Mouse (Mus musculus): ENCODE data around the gene Psmb8.
A peak's percentile ranks its signal among the peaks of the same experiment; 100 is the strongest.

Psmb8 gene

DNA sequence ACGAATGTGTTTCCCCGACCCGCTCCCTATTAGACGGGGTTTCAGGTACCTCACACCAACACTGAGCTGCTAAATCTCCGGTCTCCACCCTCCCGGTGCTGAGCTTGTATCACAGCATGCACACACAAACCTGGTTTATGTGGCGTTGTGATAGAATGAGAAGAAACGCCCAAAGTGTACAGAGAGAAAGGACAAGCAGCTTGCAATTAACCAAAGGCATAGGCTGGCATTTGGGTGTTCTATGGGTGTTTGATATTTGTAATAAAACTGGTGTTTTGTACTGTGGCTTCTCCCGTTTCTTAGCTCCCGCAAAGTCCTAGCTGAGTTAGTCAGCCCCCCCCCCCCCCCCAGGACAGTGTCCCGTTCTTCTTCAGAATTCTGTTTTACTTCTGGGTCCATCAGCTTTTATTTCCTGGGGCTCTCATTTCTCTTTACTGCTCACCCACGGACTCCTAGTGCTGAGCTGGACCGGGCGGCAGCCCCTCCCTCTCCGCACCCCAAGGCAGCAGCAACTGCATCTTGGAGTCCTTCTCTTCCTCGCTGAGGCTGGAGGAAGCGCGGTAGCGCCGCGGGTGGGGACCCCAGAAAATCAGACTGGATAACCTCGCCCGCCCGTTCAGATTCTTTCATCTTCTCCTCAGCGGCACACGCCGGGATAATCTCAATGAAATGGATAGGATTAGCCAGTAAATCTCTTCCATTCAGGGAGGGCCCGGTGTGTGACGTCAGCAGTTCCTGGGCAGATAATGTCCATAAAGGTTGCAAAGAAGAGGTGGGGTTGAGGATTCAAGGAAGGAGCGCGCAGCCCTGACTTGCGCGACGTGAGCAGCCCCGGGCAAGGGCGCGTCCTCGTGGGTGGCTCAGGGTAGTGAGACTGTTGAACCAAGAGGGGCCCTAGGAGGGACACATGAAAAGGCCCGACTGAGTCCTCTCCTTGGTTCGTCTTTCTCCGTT, at the start of gene Psmb8:
Gene Psmb8, plus strand, starts transcription at position 781 of the 954 bp plus-strand sequence.
- peak; percentile 69 for DNase-seq

DNA sequence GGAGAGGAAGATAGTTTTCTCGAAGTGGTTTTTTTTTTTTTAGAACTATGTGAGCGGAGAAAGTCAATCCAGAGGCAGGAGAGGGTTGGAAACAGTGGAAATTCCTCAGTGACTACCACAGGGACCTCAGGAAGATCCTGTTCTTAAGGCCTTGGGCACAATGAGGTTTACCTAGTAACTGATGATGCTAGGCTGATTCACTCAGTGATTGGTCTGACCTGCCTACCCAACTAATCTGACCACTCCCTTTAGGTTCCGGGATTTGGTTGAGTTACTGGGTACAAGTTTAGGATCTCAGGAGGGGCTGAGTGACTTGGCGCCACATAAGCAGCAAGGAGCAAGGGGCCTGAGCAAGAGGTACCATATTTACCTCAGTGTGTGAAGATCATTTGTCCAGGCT, 44.6 kb upstream of the Psmb8 start, which contains the start of gene H2-DMb1:
Gene H2-DMb1, plus strand, starts transcription at position 150 of the 400 bp plus-strand sequence.
- no peak for DNase-seq

DNA sequence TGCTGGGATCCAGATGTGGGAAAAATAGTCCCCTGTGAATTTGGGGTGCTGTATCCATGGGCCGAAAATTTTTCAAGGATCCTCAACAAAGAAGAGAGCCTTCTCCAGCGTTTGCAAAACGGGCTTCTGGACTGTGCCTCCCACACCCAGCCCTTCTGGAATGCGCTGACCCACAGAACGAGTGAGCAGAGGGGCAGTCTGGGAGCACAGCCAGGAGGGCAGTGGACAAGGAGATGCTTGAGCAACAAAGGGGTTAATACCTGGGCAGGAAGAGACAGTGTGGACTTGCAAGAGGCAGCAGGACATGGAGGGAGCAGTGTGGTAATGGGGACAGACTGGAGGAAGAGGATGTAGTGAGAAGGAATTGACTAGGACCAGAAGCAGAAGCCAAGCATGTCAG, 42.0 kb upstream of the Psmb8 start:
- no peak for DNase-seq

DNA sequence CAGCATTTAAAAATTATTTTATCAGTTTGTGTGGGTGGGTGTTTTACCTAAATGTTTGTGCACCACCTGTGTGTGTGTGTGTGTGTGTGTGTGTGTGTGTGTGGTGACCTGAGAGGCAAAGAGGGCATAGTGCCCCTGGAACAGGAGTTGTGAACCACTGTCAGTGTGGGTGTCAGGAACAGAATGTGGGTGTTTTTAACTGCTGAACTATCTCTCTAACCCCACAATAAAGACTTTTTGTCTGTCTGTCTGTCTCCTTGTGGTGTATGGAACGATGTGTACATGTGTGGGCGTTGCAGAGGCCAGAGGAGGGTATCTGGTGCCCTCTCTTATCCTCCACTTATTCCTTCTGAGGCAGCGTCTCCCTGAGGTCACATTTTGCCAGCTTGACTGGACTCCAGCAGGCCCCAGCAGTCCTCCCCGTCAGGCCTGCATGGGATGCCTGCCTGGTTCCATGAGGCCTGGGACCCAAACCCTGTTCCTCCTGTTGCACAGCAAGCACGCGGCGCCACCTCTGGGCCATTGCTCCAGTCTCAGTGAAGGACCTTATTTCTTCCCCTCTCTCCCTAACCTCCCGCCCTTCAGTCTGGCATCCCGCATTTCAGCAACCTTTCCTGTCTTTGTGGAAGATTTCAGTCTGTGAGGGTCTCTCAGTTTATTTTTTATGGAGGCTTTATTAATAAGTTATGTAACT, 33.2 kb upstream of the Psmb8 start:
- no peak for DNase-seq

DNA sequence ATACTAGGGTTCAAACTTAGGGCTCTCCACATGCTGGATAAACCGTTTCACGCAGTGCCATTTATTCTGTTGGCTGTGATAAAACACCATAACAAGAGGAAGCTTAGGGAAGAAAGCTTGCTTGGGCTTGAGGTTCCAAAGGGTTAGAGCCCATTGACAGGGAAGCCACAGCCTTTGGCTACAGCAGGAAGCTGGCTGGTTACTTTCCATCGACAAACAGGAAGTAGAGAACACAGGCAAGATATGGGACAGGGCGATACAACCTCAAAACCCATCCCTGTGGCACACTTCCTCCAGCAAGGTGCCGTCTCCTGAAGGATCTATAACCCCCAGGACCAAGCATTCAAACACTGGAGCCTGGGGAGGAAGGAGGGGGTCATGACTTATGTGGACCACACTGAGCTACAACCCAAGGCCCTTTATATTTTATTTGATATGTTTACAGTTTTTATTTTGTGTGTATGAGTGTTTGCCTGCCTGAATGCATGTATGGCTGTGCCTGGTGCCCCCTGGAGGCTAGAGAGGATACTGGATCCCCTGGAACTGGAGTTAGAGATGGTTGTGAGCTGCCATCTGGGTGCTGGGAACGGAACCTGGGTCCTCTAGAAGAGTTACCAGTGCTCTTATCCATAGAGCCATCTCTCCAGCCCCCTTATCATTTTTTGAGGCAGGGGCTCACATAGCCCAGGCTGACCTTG, 32.3 kb upstream of the Psmb8 start:
- no peak for DNase-seq

DNA sequence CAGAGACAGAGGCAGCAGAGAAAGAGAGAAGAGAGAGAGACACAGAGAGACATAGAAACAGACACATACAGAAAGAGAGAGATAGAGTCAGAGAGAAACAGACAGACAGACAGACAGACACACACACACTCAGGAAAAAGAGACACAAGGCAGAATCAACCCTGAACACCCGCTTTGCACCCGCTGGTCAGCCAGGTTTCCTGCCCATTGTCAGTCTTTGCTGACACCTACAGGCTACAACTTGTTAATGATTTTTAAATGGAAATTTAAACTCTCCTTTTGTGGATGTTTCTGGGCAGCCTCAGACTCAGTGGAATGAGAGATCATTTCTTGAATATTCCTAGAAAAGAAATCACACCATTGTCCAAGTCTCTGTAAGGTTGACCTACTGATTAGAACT, 28.2 kb upstream of the Psmb8 start:
- peak; percentile 9 for DNase-seq

DNA sequence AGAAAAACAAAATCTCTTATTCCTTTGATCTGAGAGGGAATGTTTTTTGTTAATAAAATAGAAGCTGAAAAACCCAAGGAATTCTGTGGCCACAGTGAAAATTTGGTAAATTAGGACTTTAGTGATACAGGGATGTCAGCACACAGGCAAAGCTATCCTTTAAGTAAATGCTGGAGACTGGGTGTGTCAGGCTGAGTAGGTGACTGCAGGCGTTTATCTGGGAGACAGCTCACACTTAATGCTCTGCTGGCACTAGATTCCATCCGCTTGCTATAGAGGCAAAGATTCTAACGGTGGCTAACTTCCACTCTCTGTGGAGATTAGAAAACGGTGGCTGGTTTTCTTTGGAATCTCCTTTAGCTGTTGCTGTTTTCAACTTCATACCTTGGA, 27.0 kb upstream of the Psmb8 start:
- DNase-seq: no peak

DNA sequence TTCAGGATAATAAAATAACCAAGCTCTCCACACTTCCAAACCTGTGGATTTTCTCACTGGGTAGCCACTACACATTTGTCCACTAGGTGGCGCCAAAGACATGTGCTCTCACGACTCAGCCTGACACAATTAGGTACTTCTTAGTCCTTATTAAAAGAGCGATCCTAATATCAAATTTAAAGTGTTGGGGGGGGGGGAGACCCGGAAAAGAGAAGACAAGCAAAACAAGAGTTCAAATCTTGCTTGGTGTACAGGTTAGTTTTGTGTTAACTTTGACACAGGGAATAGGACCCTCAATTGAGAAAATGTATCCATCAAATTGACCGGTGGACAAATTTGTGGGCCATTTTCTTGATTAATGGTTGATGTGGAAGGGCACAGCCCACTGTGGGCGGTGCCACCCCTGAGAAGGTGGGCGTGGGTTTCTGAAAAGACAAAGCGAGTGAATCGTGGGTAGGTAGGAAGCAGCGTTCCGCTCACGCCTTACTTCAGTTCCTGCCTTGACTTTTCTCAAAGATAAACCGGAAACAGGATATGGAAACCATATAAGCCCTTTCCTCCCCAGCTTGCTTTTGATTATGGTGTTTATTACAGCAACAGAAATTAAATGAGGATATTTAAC, 26.5 kb upstream of the Psmb8 start:
- peak; percentile 69 for DNase-seq

DNA sequence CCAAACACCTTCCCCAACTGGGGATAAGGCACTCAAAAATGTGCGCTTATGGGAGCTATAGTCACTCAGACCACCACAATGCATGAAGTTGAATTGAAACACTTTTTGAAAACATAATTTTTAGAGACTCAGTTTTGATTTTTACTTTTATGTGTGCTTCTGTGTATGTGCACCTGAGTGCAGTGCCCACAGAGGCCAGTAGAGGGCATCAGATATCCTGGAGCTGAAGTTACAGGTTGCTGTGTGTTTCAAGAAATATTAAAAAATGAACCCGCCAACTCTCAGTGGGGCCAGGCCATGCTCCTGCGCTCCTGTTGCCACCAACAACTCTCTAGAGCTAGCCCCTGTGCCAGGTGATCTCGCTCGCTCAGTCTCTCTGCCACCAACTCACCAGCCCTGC, 25.0 kb upstream of the Psmb8 start:
- DNase-seq: no peak

DNA sequence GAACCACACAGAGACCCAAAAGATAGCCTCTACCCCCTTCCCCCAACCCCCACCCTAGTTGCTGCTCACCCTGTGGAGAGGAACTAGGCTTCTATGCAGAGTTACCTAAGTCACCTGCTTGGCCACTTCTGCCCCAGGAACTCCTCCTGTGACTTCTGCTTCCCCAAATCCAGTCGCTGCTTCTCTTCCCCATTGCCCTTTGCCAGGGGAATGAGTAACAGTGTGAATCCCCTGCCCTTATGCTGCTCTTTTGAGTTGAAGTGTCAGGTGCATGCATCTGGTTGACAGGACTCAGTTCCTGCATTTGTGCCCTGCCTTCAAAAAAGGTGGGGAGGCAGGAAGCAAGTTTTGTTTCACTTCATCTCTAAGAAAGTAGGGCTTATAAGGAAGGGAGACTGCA, 23.4 kb upstream of the Psmb8 start:
- DNase-seq: no peak

DNA sequence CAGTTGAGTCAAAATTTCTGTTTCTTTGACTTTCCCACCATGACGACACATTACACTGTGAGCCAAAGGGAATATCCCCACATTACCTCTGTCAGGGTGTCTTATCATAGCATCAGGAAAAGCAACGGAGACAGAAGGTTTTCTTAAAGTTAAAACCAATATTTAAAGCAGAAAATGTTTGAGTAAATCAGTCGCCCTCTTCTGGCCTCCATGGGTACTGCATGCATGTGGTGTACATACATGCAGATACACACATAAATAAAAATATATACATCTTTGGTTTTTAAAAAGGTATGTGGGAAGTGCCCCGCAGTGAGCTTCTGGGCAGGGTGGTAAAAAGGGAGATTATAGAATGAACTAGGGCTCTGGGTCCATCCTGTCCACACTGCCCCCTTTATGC, 20.3 kb upstream of the Psmb8 start:
- DNase-seq: no peak

DNA sequence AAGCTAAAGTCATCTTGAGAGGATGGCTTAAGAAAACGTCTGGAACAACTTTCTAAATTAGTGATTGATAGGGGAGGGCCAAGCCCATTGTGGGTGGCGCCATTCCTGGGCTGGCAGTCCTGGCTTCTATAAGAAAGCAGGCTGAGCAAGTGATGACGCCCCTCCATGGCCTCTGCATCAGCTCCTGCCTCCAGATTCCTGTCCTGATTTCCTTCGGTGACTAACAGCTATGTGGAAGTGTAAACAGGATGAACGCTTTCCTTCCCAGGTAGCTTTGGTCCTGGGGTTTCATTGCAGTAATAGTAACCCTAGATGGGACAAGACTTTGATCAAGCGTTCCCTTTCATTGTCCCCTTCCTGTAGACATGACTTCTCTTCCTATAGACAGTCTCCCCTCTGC, 18.5 kb upstream of the Psmb8 start:
- DNase-seq: no peak

DNA sequence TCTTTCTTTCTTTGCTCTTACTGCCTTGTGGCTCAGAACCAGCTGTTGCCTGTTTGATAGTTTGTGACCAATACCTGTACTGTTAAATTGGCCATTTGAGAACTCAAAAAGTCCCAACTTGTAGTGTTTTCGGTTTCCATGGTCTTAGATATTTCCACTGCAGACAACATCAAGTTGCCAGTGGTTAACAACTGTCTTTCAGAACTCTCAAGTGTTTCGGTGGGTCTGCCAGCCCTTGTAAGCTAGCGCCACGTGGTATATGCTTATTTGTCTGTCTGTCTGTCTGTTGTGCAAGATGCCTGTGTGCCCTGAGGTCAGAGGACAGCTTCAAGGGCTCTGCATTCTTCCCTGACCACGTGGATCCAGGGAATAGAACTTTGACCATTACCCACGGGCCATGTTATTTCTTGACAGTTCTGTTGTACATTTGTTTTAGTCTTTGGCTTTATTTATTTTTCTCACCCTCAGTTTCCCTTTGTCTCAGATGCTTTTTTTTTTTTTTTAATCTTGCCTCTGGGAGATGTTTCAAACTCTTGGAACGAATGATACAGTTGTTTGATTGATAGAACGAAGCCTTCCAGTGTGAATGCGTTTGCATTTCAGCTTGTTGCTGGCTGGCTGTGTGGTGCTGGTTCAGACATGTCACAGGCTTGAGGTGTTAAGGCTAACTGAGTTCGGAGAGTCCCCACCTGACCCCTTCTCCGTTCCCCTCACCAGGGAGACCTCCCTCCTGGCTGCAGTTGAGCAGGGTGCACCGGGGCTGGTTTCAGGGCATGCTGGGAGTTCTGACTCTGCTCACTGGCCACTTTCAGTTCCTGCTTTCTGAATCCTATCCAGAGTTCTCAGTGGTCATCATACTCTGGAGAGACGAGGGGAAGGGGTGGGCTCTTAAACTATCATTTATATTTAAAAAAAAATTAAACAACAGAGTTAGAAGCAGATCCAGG, 17.3 kb upstream of the Psmb8 start:
- DNase-seq: no peak

DNA sequence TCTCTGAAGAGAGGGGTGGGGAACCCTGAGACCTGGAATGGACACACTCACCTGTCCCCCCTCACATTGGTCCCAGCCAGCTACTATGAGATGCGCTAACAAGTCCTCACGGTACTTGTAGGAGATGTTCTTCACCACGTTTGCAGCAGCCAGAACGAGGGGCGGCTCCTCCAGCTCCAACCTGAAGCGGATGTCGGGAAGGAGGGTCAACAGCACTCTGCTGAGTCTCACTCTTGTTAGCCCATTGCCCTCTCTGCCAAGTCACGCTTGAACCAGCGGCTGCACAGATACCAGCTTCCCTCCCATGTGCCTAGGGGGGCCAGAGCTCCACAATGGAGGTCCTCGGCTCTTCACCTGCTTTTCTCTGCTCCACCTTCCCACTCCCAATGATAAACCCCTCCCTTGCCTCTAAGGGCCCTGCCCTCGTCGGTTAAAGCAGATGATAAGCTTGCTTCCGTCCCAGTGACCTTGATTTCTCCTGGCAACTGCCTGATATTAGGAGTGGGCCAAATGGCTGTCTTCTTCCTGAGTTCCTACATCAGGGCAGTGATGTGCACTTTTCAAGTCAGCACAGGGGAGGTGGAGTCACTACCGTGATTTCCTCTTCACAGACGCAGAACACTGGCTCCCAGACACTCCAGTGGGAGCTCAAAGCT, 13.8 kb upstream of the Psmb8 start:
- no peak for DNase-seq

DNA sequence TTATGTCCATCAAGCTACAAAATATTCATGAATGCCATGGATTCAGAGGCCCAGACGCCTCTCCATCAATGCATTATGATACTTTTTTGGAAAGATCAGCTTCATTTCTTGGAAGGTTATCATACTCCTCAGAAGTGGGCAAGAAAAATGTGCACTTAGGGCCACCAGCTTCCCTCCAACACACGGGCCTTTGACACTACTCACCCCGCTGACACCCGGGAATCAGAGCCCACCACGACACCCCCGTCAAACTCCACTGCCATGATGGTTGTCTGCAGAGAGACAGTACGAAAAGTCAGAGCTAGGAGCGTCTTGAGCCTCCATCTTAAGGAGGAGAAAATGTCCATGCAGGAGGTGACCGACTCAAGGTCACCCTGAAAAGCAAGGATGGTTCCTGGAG, 12.0 kb upstream of the Psmb8 start:
- DNase-seq: no peak

DNA sequence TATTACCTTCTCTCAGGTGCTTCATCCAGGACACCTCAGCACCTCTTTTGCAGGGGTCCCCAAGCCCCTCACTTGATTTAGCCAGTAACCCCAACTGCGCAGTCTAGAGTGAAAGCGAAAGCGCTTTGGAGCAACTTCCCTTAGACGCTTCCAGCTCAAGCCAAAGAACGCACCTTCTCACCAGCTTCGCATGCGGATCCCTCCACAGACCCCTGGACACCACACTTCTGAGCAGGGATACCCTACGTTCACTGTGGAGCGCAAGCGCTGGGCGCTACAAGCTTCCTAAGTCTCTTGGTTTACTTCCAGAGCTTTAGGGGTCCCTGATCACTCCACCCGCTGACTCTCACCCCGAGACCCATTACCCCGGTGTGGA, 10.6 kb upstream of the Psmb8 start:
- no peak for DNase-seq

DNA sequence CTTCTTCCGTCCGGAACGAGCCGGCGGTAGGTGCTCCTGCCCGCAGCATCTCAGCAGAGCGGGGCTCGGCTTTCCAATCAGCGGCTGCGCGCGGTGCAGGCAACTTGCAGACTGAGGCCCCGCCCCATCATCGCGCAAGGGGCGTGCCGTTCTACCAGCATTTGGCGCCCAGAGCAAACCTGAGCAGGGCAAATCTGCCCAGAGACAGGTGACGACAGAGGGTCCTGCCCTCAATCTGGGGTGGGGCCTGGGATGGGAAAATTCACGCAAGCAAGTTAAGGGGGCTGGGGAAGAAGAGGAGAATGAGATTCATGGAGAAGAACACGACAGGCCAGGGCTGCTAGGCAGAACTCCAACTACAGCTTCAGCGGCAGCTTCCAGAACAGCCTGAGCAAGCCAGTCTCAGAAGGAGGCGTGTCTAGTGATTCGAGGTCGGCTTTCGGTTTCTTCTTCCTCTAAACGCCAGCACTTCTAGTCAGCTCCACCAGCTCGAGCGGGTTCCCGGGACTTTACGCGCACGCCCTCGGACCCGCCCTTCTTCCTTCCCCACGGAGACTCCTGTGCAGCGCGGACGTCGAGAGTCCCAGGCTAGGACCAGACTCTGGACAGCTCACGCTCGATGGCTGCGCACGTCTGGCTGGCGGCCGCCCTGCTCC, 10.1 kb upstream of the Psmb8 start, which contains the start of the genes Tap1 and Psmb9:
Gene Tap1, plus strand, starts transcription at position 293 of the 656 bp plus-strand sequence.
Gene Psmb9, minus strand, starts transcription at position 504 of the 656 bp plus-strand sequence.
- DNase-seq: peak; percentile 83

DNA sequence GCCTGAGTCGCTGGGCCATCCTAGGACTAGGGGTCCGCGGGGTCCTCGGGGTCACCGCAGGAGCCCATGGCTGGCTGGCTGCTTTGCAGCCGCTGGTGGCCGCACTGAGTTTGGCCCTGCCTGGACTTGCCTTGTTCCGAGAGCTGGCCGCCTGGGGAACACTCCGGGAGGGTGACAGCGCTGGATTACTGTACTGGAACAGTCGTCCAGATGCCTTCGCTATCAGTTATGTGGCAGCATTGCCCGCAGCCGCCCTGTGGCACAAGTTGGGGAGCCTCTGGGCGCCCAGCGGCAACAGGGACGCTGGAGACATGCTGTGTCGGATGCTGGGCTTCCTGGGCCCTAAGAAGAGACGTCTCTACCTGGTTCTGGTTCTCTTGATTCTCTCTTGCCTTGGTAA, 9.5 kb upstream of the Psmb8 start:
- no peak for DNase-seq

DNA sequence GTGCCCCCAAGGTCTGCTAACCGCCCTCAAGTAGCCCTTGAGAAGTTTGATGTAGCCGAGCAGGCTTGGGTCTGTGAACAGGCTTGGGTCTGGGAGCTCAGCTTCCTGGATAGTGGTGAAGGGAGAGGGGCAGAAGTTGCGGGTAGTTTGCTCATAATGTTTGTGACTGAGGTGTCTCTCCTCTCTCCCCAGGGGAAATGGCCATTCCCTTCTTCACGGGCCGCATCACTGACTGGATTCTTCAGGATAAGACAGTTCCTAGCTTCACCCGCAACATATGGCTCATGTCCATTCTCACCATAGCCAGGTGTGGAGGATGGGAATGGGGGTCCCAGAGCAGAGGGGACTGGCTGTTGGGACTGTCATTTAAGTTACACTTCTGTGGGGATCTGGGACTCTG, 8.5 kb upstream of the Psmb8 start:
- DNase-seq: no peak

DNA sequence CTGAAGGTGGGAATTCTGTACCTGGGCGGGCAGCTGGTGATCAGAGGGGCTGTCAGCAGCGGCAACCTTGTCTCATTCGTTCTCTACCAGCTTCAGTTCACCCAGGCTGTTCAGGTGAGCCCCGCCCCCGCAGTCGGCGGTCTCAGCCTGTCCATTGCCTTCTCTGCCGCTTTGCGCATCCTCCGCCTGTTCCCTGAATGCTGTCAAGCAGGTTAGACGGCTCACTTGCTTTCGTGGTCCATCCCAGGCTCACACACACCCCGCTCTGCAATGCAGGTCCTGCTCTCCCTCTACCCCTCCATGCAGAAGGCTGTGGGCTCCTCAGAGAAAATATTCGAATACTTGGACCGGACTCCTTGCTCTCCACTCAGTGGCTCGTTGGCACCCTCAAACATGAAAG, 4.7 kb upstream of the Psmb8 start:
- no peak for DNase-seq

DNA sequence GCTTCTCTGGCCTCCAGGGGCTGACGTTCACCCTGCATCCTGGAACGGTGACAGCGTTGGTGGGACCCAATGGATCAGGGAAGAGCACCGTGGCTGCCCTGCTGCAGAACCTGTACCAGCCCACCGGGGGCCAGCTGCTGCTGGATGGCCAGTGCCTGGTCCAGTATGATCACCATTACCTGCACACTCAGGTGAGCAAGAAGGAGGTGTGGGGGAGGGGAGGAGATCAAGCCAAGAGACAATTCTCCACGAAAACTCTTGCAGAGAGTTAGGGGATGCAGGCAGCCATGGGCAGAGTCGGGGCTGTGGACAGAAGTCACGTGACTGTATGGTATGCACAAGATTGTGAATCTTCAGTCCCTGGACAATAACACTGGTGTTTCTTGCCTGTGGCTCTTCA, 4.1 kb upstream of the Psmb8 start:
- DNase-seq: no peak

Data from cerebellum, adult 8-10 months (tissue).